Mouse (Mus musculus) hindbrain, postnatal 0 days (tissue): ENCODE data around the gene Catsper1. TPM values are rescaled to one million over a fixed set of nuclear protein-coding genes. Genes with fewer than 3 reads are reported as not detected.
"Not testable (repeated sequence)": the region's sequence is repeated elsewhere in the genome, so short reads cannot be mapped to it uniquely, and the experiment has no call there.

ENCODE experiments used
- ATAC-seq: fragments of 200-750 bp; cut with Nextera tagmentation; 2 replicates; pipeline ENCODE4 v1.8.0; 2017; ENCODE audit warnings: mild to moderate bottlenecking, moderate TSS enrichment, moderate library complexity
- DNase-seq: peaks from one replicate; pipeline ENCODE4 v3.0.0-alpha.2; 2015; ENCODE audit warnings: low spot score
- H3K27ac ChIP-seq: fragments of 300-500 bp; sonication (generic); 2 replicates; pipeline ENCODE4 v1.5.1; 2014; ENCODE audit warnings: mild to moderate bottlenecking
- H3K27me3 ChIP-seq: fragments of 300-500 bp; sonication (generic); 2 replicates; pipeline ENCODE4 v1.6.1; 2014; ENCODE audit warnings: low read length, mixed read lengths; ENCODE audit not compliant: insufficient read depth
- H3K36me3 ChIP-seq: fragments of 300-500 bp; sonication (generic); 2 replicates; pipeline ENCODE4 v1.6.1; 2014; ENCODE audit warnings: low read length, mixed read lengths; ENCODE audit not compliant: insufficient read depth
- H3K4me1 ChIP-seq: fragments of 300-500 bp; sonication (generic); 2 replicates; pipeline ENCODE4 v1.6.1; 2014; ENCODE audit warnings: antibody characterized with exemption, low read length, mixed read lengths; ENCODE audit not compliant: insufficient read depth
- H3K4me2 ChIP-seq: fragments of 300-500 bp; sonication (generic); 2 replicates; pipeline ENCODE4 v1.6.1; 2014; ENCODE audit warnings: low read depth, mild to moderate bottlenecking, low read length, moderate library complexity, mixed read lengths
- H3K4me3 ChIP-seq: fragments of 300-500 bp; sonication (generic); 2 replicates; pipeline ENCODE4 v1.5.1; 2014; ENCODE audit warnings: low read length
- H3K9ac ChIP-seq: fragments of 300-500 bp; sonication (generic); replicated peaks from 2 replicates; pipeline ENCODE4 v1.6.1; 2014; ENCODE audit warnings: mild to moderate bottlenecking, low read length, moderate library complexity, mixed read lengths
- H3K9me3 ChIP-seq: fragments of 300-500 bp; sonication (generic); 2 replicates; pipeline ENCODE4 v1.6.1; 2016; ENCODE audit warnings: low read length, mixed read lengths
- CTCF ChIP-seq: IDR thresholded peaks from 2 replicates; pipeline ENCODE4 v1.5.1; 2016; ENCODE audit warnings: antibody characterized with exemption, control low read depth, low read depth
- WGBS: fragments of 180-500 bp; shearing (Covaris S2); extraction: QIAGEN DNeasy Blood & Tissue Kit; methylation state at CpG from one replicate; pipeline ENCODE4 v1.1.7; 2014; 5-methylcytosine and 5-hydroxymethylcytosine counted together
- polyA plus RNA-seq: library from polyadenylated mRNA; unstranded; fragments of >200 nt; fragmentation: Nextera tagmentation; extraction: Ambion mirVana; gene quantifications from 2 replicates; pipeline ENCODE4 v1.2.1, GENCODE M21; 2015
- total RNA-seq: library from RNA; depleted of rRNA; stranded (reverse); fragments of >200 nt; gene quantifications from 2 replicates; pipeline ENCODE4 v1.2.3, GENCODE M21; 2014

Catsper1 gene
- total and polyA plus RNA-seq, 2 experiments from 2014 or later = not detected

DNA sequence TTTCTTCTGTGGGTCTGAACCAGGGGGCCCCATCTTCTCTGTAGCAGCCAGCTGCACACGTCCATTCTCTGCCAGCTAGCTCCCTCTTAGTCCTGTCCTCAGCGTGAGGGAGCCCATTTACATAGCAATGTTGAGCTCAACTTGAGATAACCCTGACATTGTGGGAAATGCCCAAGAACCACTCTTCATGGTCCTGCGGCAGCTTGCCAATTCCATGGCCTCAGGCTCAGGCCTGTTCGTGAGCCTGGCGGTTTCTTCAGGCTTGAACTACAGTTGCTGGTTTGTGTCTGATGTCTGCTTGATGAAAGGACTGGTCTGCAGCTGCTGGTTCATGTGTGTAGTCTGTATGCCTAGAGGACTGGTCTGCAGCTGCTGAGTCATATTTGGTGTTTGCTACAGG is 800 bp upstream of the Catsper1 start:
- DNase-seq = no peak
- WGBS = 77% methylated on average over 5 of the region's 5 CpGs

DNA sequence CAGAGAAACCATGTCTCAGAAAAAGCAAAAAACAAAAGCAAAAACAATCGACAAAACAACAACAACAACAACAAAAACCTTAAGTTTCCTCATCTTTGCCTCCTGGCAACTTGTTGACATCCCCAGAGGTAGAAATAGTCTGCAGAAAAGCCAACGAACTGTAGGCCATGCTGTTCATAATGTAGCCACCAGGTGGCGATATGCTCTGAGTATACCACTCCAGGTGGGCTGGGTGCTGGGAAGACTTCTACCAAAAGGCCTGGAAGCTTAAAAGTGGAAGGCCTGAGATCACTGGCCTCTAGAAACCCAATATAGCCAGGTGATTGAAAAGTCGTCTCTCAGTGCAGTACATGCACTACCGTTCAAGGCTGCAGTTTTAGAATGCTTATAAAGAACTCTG is 2.4 kb downstream of the Catsper1 start:
- 23% methylated on average over 5 of the region's 5 CpGs for WGBS
- H3K4me2 ChIP-seq = no peak overlapping the region
- no peak for ATAC-seq

More for the DNA sequence above, 800 bp upstream of the Catsper1 start:
- no peaks in the 10 kb centered on the region for H3K4me1 ChIP-seq
- no peak overlapping the region for H3K4me2 ChIP-seq
- ATAC-seq = no peak
- no peaks in the 10 kb centered on the region for H3K9me3 ChIP-seq
- no peak overlapping the region for H3K4me3 ChIP-seq
- H3K36me3 ChIP-seq = no peaks in the 10 kb centered on the region
- H3K27me3 ChIP-seq = no peaks in the 10 kb centered on the region
- H3K9ac ChIP-seq = no peak overlapping the region
- H3K27ac ChIP-seq = no peak overlapping the region
- TF ChIP-seq CTCF = no peak

DNA sequence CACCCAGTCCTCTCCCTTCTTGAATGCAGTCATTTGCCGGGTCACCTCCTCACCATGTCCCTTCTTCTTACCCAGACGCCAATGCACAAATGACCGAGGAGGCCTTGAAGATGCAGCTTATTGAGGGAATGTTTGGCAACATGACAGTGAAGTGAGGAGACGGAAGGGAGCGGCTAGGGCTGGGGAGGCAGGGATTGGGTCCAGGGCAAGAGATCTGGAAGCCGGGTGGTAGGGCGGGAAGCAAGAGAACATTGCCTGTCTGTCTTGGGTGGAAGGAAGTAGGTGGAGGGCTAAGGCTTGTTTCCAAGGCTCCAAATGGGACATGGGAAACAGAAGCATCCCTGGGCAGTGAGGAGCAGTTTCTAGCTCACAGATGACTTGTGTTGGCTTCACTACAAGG is 5.8 kb downstream of the Catsper1 start:
- no peaks in the 10 kb centered on the region for H3K4me1 ChIP-seq
- TF ChIP-seq CTCF = no peak

More for the DNA sequence above, 2.4 kb downstream of the Catsper1 start:
- Histone ChIP-seq H3K27ac (no peak overlapping the region), H3K9me3 (no peaks in the 10 kb centered on the region), H3K27me3 (no peaks in the 10 kb centered on the region), H3K4me3 (no peak overlapping the region), H3K4me1 (no peaks in the 10 kb centered on the region), H3K36me3 (no peaks in the 10 kb centered on the region), H3K9ac (no peak overlapping the region)
- peak; percentile 87 for TF ChIP-seq CTCF
- peak; percentile 79 for DNase-seq

DNA sequence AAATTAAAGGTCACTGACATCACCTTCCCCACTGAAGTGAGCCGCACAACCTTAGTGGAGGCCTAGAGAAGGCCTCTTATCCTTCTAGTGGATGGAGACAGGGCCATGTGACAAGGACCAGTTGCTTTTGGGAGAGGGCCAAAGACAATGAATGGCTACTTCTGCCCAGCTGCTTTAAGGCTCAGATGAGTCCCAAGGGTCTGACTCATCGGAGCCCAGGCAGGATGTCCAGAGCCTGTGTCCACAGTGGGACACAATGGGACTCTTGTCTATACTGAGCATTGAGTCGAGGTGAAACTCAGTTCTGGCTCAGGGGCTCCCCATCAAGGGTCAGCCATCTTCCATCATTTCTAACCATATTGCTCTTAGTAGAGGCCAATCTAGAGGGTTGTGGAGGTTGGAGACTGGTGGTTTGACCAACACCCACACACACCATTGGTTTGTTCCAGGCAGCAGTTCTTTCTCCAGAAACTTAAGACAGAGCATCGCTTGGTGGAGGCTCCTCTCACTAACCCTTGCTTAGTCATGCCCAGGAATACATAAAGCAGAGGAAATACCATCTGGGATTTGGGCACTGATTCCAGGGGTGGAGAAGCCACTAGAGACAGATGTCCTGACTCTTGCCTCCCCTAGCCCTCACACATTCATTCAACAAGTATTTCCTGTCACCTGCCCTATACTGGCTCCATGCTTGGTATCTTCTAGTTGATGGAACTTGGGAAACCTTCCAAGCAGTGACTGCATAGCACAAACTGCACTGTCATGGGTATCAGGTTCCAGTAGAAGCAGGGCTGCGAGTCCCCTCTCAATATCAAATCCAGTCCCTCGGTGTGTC is 10.0 kb downstream of the Catsper1 start:
- WGBS = 81% methylated on average over 6 of the region's 6 CpGs
- no peak for DNase-seq
- Histone ChIP-seq H3K4me3 (no peak overlapping the region), H3K27ac (no peak overlapping the region), H3K9ac (no peak overlapping the region), H3K4me1 (no peaks in the 10 kb centered on the region; the same call in 1 of the 2 replicates), H3K27me3 (no peaks in the 10 kb centered on the region), H3K4me2 (no peak overlapping the region), H3K9me3 (no peaks in the 10 kb centered on the region), H3K36me3 (no peaks in the 10 kb centered on the region)
- no peak for TF ChIP-seq CTCF
- ATAC-seq = no peak; the same call in 1 of the 2 replicates

More for the DNA sequence above, 5.8 kb downstream of the Catsper1 start:
- Histone ChIP-seq H3K27me3 (no peaks in the 10 kb centered on the region), H3K27ac (no peak overlapping the region), H3K36me3 (no peaks in the 10 kb centered on the region), H3K9me3 (no peaks in the 10 kb centered on the region), H3K4me3 (no peak overlapping the region), H3K9ac (no peak overlapping the region), H3K4me2 (no peak overlapping the region)
- ATAC-seq (no peak), DNase-seq (no peak)
- WGBS = 93% methylated on average over 7 of the region's 7 CpGs

DNA sequence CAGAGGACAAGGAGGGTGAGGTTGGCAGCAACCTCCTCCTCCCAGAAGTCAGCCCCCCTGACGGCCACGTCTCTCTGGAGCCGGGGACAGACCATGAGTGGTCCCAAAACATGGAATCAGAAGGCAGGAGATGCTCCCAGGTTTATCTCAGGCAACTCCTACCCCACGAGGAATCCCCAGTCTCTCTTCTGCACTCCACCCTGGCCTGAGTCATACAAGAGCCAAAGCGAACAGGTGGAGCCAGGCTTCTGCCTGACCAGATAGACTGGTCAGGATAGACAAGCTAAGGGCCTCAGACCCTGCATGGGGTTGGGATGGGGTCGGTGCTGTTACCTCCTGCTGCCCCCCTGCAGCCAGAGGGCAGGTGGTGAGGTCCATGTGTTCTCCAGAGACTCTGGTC is 12.5 kb downstream of the Catsper1 start:
- ATAC-seq (no peak), DNase-seq (no peak)
- no peak for TF ChIP-seq CTCF
- H3K4me3 ChIP-seq = no peak overlapping the region
- H3K36me3 ChIP-seq = no peaks in the 10 kb centered on the region
- H3K27ac ChIP-seq = no peak overlapping the region
- no peak overlapping the region for H3K4me2 ChIP-seq
- no peaks in the 10 kb centered on the region; the same call in 1 of the 2 replicates for H3K4me1 ChIP-seq
- no peaks in the 10 kb centered on the region for H3K9me3 ChIP-seq
- H3K9ac ChIP-seq = no peak overlapping the region
- WGBS = 75% methylated on average over 6 of the region's 6 CpGs
- H3K27me3 ChIP-seq = no peaks in the 10 kb centered on the region

DNA sequence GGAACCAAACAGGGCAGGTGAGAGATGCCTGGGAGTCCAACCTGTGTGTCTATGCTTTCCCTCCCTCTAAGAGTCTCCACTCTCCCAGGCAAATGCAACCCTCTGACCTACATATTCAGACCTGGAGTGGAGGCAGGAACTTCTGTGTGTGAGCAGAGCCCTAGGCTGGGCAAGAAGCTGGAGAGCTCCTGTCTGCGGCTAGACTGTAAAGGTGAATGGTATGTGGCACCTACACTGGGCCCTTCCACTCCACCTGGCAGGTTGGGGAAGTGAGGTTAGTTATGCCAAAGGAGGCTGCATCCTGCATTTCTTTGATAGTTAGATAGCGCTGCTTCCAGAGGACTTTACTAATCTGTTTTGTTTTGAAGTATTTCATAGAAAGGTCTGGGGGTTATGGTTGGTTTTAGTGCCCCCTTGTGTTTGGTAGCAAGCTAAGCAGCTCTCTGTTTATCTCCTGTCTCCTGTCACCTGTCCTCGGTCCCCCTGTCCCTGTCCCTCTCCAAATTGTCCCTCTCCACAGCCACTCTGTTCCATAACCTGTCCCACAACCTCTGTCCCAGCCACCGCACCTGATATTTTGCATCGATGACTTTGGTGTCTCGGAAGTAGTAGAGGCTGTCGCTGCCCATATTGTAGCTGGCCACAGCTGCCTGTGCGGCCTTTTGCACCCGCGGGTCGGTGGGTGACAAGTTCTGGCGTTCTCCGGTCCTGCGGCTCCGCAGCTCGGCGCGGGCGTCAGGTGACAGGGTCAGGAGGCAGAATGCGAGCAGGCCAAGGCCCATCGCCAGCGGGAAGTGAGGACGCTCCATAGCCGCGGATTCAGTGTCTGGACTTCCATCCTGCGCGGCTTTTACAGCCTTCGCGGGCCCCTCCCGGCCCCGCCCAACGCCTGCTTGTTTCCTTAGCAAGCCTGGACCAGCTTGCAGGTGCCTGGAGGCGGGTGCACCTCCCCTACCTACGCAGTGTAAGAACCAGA is 13.3 kb downstream of the Catsper1 start:
- Histone ChIP-seq H3K4me3 (peak overlapping the region; percentile 33), H3K4me2 (peak overlapping the region; percentile 63), H3K36me3 (no peaks in the 10 kb centered on the region), H3K27me3 (no peaks in the 10 kb centered on the region), H3K4me1 (no peaks in the 10 kb centered on the region; the same call in 1 of the 2 replicates), H3K9ac (peak overlapping the region; percentile 56), H3K9me3 (no peaks in the 10 kb centered on the region), H3K27ac (no peak overlapping the region)
- DNase-seq (peak; percentile 66), ATAC-seq (peak; percentile 66)
- TF ChIP-seq CTCF = peak; percentile 70
- 7% methylated on average over 34 of the region's 34 CpGs for WGBS

DNA sequence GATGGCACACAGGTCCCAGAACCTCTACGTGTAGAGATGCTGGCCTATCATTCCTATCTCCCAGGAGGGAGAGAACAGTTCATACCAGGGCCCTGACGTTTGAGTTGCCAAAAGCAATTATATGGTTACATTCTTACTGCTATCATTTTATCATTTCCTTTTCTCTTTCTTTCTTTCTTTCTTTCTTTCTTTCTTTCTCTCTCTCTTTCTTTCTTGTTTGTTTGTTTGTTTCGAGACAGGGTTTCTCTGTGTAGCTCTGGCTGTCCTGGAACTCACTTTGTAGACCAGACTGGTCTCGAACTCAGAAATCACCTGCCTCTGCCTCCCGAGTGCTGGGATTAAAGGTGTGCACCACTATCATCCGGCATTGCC is 13.9 kb downstream of the Catsper1 start, which contains the start of gene Cst6:
Gene Cst6, minus strand, starts transcription at position 73 of the 372 bp plus-strand sequence.
- H3K27me3 ChIP-seq, H3K27ac ChIP-seq, ATAC-seq, H3K9me3 ChIP-seq, H3K36me3 ChIP-seq, DNase-seq, H3K4me1 ChIP-seq: not testable (repeated sequence)
- H3K4me3 ChIP-seq = peak within 1 kb of the TSS; percentile 33
- peak within 1 kb of the TSS; percentile 56 for H3K9ac ChIP-seq
- peak within 1 kb of the TSS; percentile 63 for H3K4me2 ChIP-seq
- 66% methylated on average over 6 of the region's 6 CpGs for WGBS
